Comparison of ENCODE assay signal across 8 mouse cellular contexts in the genomic region with DNA sequence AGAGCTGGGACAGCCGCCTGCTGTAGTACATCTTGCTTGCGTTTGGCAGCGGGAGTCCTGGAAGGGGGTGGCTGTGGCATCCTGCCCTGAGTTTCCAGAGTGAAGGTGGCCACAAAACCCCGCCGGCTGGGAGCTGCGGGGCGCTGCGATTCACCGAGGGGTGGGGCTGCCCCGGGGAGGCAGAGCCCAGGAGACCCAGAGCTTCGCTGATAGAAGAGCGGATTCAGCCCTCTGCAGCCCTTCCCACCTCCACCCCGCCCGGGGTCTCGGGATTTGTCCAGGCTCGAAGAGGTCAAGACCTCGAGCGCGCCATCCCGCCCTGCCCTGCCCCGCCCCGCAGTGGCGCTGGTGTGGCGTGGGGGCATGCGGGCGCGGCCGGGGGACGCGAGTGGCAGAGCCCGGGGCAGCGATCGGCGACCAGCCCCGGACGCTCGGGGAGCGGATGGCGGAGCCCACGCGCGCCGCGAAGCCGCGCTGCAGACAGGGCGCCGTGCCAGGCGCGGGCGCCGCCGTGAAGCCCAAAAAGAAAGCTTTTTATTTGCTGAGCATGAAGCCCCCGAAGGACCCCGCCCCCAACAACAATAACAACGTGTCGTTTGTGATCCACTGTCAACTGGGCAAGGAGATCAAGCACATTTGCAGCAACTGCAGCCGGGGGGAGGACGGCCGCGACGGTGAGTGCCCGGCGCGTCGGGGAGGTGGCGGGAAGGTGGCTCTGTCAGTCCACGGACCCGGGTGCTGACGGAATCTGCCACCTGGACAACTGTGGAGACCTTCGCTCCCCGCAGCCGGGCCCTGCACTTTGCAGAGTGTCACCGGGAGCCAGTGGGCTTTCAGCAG.
DNase-seq lines count a peak whose midpoint lies in the region; ATAC-seq lines count a peak whose summit lies in the region.

No protein-coding gene starts in this region.

- ATAC-seq in limb, embryonic 13.5 days (ENCODE audit: low FRiP score, low read depth): no peak

- no peaks in the 10 kb centered on the region for H3K9me3 ChIP-seq in limb, embryonic 13.5 days

- H3K4me2 ChIP-seq in limb, embryonic 13.5 days (replicated peaks): peak overlapping the region; percentile 99

- H3K36me3 ChIP-seq in limb, embryonic 13.5 days: no peaks in the 10 kb centered on the region

- H3K27ac ChIP-seq in limb, embryonic 13.5 days: no peak overlapping the region

- peak overlapping the region; percentile 77 for H3K9ac ChIP-seq in limb, embryonic 13.5 days

- H3K27me3 ChIP-seq in limb, embryonic 13.5 days: peaks cover 30% of the 10 kb centered on the region

- WGBS in limb, embryonic 13.5 days: under 1% methylated on average over 74 of the region's 74 CpGs

- peak; percentile 67 for DNase-seq in layer of hippocampus, adult 11-12 months (ENCODE audit: low spot score)
- no peak for DNase-seq in layer of hippocampus, adult 9-10 months (ENCODE audit: low spot score)
- peak; percentile 60 for DNase-seq in embryo, embryonic 10.5 days (ENCODE audit: low spot score)
- peak; percentile 47 to 49 for DNase-seq in heart, adult 18-20 months
- peak; percentile 20 for DNase-seq in kidney, adult 9 months
- DNase-seq in neural tube, embryonic 10.5 days (ENCODE audit: extremely low spot score, low spot score): peak; percentile 54
- DNase-seq in urinary bladder, postnatal 25 days (ENCODE audit: low spot score): peak; percentile 7

- peaks cover 18% of the 10 kb centered on the region for H3K4me1 ChIP-seq in limb, embryonic 13.5 days

- H3K4me3 ChIP-seq in limb, embryonic 13.5 days: peak overlapping the region; percentile 67
